Mouse (Mus musculus) embryonic facial prominence, embryonic 10.5 days (tissue): ENCODE results near the gene 0610040J01Rik. TPM values are rescaled to one million over a fixed set of nuclear protein-coding genes. Genes with fewer than 3 reads are reported as not detected.

ENCODE experiments used
- DNase-seq: peaks from one replicate; pipeline ENCODE4 v3.0.0-alpha.2; 2017; ENCODE audit warnings: low spot score
- H3K27ac ChIP-seq: fragments of 300-500 bp; sonication (generic); replicated peaks from 2 replicates; pipeline ENCODE4 v1.5.1; 2016; ENCODE audit warnings: mild to moderate bottlenecking
- H3K27me3 ChIP-seq: fragments of 300-500 bp; sonication (generic); replicated peaks from 2 replicates; pipeline ENCODE4 v1.6.1; 2016; ENCODE audit warnings: low read depth, mild to moderate bottlenecking; ENCODE audit not compliant: poor library complexity, severe bottlenecking
- H3K36me3 ChIP-seq: fragments of 300-500 bp; sonication (generic); replicated peaks from 2 replicates; pipeline ENCODE4 v1.6.1; 2016; ENCODE audit warnings: mild to moderate bottlenecking, moderate library complexity
- H3K4me1 ChIP-seq: fragments of 300-500 bp; sonication (generic); 2 replicates; pipeline ENCODE4 v1.6.1; 2016
- H3K4me3 ChIP-seq: fragments of 300-500 bp; sonication (generic); 2 replicates; pipeline ENCODE4 v1.5.1; 2016; ENCODE audit warnings: mild to moderate bottlenecking, moderate library complexity
- H3K9me3 ChIP-seq: fragments of 300-500 bp; sonication (generic); 2 replicates; pipeline ENCODE4 v1.6.1; 2016; ENCODE audit warnings: mild to moderate bottlenecking
- WGBS: fragments of 180-500 bp; shearing (Covaris S2); methylation state at CpG from one replicate; pipeline ENCODE4 v1.1.7; 2016; 5-methylcytosine and 5-hydroxymethylcytosine counted together
- polyA plus RNA-seq: library from polyadenylated mRNA; unstranded; fragments of >200 nt; fragmentation: Nextera tagmentation; extraction: Ambion mirVana; gene quantifications from 2 replicates; pipeline ENCODE4 v1.2.1, GENCODE M21; 2016

0610040J01Rik gene
- polyA plus RNA-seq, 1 experiment from 2014 or later = 4.5 TPM

DNA sequence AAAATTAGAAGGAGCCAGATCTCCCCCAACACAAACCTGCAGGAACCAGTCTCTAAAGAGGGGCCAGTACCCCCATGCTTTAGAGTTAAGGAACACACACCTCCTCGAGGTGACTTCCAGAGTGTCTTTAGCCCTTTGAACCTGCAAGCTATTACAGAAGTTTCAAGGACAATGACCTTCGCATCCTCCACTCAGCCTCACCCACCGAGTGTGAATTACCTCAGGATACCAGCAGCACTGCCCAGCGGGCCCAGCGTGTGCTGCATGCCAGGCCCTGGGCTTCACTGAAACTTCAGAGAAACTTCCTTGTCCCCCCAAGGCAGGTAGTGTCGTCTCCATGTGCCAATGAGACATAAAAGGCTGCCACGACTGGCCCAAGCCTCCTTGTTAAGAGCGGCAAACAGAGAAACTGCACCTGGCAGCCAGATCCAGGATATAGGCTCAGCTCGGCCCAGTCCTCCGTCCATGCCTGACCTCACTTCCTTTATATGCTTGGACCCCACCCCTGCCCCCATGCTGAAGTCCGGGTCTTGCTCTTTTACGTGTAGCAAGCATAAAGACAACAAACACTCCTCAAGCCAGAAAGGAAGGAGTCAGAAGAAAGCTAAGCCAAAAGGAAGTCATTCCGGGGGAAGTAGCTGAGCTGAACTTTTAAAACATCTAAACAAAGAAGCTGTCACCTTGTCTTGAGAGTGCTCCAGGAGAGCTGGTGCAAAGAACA lies 111.3 kb downstream of the 0610040J01Rik start:
- H3K4me1 ChIP-seq = 0 out of 2 replicates have a peak, but pooled peaks cover 17% of the 10 kb centered on the region
- DNase-seq = no peak
- H3K27ac ChIP-seq = no peak overlapping the region; the same call in 1 of the 2 replicates
- H3K9me3 ChIP-seq = no peaks in the 10 kb centered on the region
- no peaks in the 10 kb centered on the region for H3K27me3 ChIP-seq
- peaks cover 63% of the 10 kb centered on the region for H3K36me3 ChIP-seq
- WGBS = 78% methylated on average over 13 of the region's 13 CpGs
- no peak overlapping the region for H3K4me3 ChIP-seq

DNA sequence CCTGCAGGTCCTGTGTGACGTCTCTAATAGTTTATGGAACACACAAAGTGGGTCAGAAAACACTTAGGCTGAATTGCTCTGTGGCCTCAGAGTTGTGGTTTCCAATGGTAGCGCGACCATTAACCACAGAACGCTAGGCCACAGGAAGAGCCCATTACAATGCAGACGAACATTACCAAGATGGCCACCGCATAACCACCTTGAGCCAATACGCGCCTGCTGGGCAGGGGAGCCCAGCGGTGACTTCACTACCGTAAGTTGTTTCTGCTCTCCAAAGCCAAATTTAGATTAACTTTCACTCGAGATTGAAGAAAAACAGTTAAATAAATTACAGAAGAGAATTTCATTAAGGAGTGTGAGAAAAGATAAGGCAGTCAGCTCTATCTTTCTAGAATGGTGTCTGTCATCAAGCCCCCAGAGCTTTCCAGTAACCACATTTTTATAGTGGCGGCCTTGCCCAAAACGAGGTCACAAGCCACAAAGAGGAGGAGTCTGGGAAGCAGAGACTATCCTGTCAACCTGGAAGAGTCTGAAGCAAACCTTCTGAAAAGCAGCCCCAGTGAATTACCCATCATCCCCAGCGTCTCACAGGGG lies 113.0 kb downstream of the 0610040J01Rik start:
- Histone ChIP-seq H3K4me3 (no peak overlapping the region), H3K4me1 (0 out of 2 replicates have a peak, but pooled peaks cover 17% of the 10 kb centered on the region), H3K27me3 (no peaks in the 10 kb centered on the region), H3K27ac (no peak overlapping the region), H3K36me3 (peaks cover 75% of the 10 kb centered on the region), H3K9me3 (no peaks in the 10 kb centered on the region)
- 92% methylated on average over 14 of the region's 14 CpGs for WGBS
- DNase-seq = no peak

DNA sequence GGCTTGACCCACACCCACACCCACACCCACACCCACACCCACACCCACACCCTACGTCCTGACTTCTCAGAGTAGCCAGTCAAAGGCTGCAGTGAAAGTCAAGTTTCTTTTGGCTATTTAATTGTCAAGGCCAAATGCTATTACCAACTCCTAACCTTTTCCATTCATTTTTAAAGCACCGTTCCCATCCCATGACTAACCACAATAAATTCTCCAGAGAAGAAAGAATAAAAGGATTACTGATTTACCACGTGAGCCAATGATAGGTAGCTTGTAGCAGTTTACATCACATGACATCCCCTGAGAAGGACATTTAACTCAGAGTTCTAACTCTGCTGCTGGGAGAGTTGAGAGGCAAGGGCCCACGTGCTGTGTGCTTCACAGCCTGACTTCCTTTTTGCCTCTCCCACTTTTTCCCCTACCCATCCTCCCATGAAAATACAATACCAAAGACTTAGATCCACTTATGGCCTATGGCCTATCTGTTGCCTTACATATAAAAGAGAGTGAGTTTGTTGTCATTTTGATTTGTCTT lies 118.7 kb downstream of the 0610040J01Rik start:
- Histone ChIP-seq H3K4me3 (no peak overlapping the region), H3K27me3 (no peaks in the 10 kb centered on the region), H3K9me3 (no peaks in the 10 kb centered on the region), H3K4me1 (peaks cover 17% of the 10 kb centered on the region), H3K27ac (no peak overlapping the region), H3K36me3 (peaks cover 62% of the 10 kb centered on the region)
- DNase-seq = no peak
- WGBS = 78% methylated on average over 4 of the region's 4 CpGs

GRCm38 (mm10) chr5:63932829-63933228 lies 120.7 kb downstream of the 0610040J01Rik start:
- peak; percentile 23 for DNase-seq
- no peak overlapping the region for H3K4me3 ChIP-seq
- 50% methylated on average over 10 of the region's 10 CpGs for WGBS
- no peaks in the 10 kb centered on the region for H3K9me3 ChIP-seq
- H3K4me1 ChIP-seq = peaks cover 10% of the 10 kb centered on the region
- no peaks in the 10 kb centered on the region for H3K27me3 ChIP-seq
- peak overlapping the region; percentile 48; the same call in 1 of the 2 replicates for H3K27ac ChIP-seq
- H3K36me3 ChIP-seq = peaks cover 56% of the 10 kb centered on the region

DNA sequence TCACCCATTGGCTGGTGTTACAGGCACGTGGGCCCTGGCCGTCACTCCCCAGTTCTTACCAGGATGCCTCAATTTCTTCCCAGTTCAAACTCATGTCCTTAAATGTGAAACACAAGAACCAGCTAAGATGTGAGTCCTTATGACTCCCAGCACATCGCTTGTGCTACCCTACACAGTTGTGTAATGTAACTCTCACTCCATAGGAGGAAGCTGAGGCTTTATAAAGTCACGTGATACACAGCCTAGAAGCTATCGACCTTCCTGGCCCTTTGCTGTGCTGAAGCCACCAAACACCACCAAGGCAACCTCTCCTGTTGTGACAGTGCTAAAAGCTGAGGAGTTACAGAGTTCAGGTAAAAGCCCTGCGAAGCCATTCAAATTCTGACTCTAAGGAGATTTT lies 123.4 kb downstream of the 0610040J01Rik start:
- Histone ChIP-seq H3K27ac (no peak overlapping the region), H3K4me3 (no peak overlapping the region), H3K27me3 (no peaks in the 10 kb centered on the region), H3K4me1 (peaks cover 10% of the 10 kb centered on the region), H3K36me3 (peaks cover 29% of the 10 kb centered on the region), H3K9me3 (no peaks in the 10 kb centered on the region)
- no peak for DNase-seq
- 88% methylated on average over 6 of the region's 6 CpGs for WGBS

- H3K9me3 ChIP-seq = no peaks in the 10 kb centered on the region
- H3K4me3 ChIP-seq = no peak overlapping the region
- peaks cover 29% of the 10 kb centered on the region for H3K36me3 ChIP-seq
- no peak overlapping the region for H3K27ac ChIP-seq
- peaks cover 10% of the 10 kb centered on the region for H3K4me1 ChIP-seq
- no peak for DNase-seq
- 69% methylated on average over 6 of the region's 6 CpGs for WGBS
- no peaks in the 10 kb centered on the region for H3K27me3 ChIP-seq
Observed at GRCm38 (mm10) chr5:63936740-63937139, 124.6 kb downstream of the 0610040J01Rik start.

DNA sequence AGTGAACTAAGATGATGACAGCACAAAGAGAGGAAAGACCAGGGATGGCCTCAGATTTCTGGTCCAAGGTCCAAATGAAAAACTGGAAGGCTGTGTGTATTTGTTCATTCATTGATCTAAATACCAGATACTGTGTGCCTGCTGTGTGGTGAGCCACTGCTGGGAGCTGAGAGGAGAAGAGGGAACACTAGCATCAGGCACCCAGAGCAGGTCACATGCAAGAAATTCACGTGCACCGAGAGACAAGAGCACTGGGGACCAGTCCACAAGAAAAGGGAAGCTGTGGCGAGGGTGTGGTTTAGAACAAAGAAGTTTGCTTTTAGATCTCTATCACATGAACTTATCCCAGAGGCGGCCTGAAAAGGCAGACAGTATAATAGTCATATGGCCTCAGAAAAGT lies 126.4 kb downstream of the 0610040J01Rik start:
- 85% methylated on average over 4 of the region's 4 CpGs for WGBS
- H3K4me3 ChIP-seq = no peak overlapping the region
- H3K4me1 ChIP-seq = peaks cover 4% of the 10 kb centered on the region
- no peak overlapping the region for H3K27ac ChIP-seq
- H3K27me3 ChIP-seq = no peaks in the 10 kb centered on the region
- no peak for DNase-seq
- no peaks in the 10 kb centered on the region for H3K9me3 ChIP-seq
- H3K36me3 ChIP-seq = peaks cover 29% of the 10 kb centered on the region

DNA sequence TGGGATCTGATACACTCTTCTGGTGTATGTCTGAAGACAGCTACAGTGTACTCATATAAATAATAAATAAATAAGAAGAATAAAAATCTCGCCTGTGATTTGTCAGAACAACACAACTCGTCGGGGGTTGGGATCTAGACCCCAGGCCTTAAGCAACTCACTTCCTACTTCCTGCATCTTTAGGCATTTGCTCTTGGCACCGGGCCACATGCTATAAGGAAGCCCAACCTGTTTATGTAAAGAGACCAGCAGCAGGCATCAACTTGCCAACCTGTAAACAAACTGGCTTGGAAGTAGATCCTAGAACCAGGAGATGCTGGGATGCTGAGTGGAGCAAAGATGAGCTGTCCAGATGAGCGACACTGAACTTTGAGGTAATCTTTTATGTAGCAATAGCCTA lies 129.7 kb downstream of the 0610040J01Rik start:
- no peaks in the 10 kb centered on the region for H3K27me3 ChIP-seq
- no peak for DNase-seq
- H3K4me3 ChIP-seq = no peak overlapping the region
- no peaks in the 10 kb centered on the region for H3K9me3 ChIP-seq
- no peak overlapping the region for H3K27ac ChIP-seq
- peaks cover 8% of the 10 kb centered on the region for H3K4me1 ChIP-seq
- WGBS = 83% methylated on average over 5 of the region's 5 CpGs
- H3K36me3 ChIP-seq = peaks cover 5% of the 10 kb centered on the region

DNA sequence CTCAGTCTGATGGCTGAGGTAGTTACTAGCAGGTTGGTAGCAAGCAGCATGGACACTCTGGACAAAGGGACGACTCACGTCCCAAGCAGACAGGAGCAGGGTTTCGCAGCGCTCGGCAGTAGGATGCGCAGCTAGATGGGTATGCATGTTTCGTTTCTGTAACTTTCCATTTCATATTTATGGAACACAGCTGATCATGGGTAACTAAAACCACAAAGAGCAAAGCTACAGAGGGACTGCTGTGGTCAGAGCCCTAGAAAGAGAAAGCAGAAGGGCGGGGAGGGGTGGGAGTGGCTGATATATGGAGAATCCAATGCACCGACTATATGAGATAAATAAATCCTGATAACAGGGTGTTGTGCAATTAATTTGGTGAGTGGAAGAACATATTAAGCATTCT lies 131.1 kb downstream of the 0610040J01Rik start:
- H3K27ac ChIP-seq = no peak overlapping the region; the same call in 1 of the 2 replicates
- H3K9me3 ChIP-seq = no peaks in the 10 kb centered on the region
- H3K4me1 ChIP-seq = peaks cover 14% of the 10 kb centered on the region
- 93% methylated on average over 9 of the region's 9 CpGs for WGBS
- H3K4me3 ChIP-seq = no peak overlapping the region
- no peaks in the 10 kb centered on the region for H3K27me3 ChIP-seq
- no peaks in the 10 kb centered on the region; the same call in 1 of the 2 replicates for H3K36me3 ChIP-seq
- no peak for DNase-seq

DNA sequence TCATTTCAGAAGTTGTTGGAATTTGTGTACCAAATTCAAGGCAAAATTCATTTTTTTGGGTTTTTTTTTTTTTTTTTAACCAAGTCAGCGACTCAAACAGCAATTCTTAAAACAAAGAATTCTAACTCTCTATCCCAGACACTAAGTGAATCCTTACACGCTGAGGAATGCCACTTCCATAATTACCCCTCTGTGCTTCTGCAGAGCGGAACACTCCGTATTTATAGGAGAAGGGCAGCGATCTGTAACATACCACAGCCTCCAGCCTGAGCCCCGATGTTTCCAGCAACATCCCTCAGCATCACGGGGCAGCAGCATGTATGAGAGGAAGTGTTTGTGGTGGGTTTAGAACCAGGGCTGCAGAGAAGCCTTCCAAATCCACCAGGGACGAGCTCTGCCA lies 135.4 kb downstream of the 0610040J01Rik start:
- Histone ChIP-seq H3K4me3 (no peak overlapping the region), H3K27me3 (no peaks in the 10 kb centered on the region), H3K9me3 (no peaks in the 10 kb centered on the region), H3K4me1 (peaks cover 50% of the 10 kb centered on the region), H3K36me3 (no peaks in the 10 kb centered on the region; the same call in 1 of the 2 replicates), H3K27ac (no peak overlapping the region)
- WGBS = 37% methylated on average over 8 of the region's 8 CpGs
- DNase-seq = no peak

GRCm38 (mm10) chr5:63949195-63949594 lies 137.0 kb downstream of the 0610040J01Rik start:
- DNase-seq = no peak
- Histone ChIP-seq H3K27ac (no peak overlapping the region), H3K27me3 (no peaks in the 10 kb centered on the region), H3K4me3 (no peak overlapping the region), H3K4me1 (peaks cover 50% of the 10 kb centered on the region), H3K9me3 (no peaks in the 10 kb centered on the region), H3K36me3 (peaks cover 4% of the 10 kb centered on the region; the same call in 1 of the 2 replicates)
- WGBS = 15% methylated on average over 3 of the region's 3 CpGs
